Mouse (Mus musculus) spleen, adult 2 months (tissue): ENCODE measurements around the gene Necap2.

Experiments
- CTCF ChIP-seq: fragments of 200-500 bp; IDR thresholded peaks from 2 replicates; pipeline ENCODE4 v1.5.1; 2011; ENCODE audit warnings: mild to moderate bottlenecking, inconsistent platforms; ENCODE audit not compliant: insufficient read depth, insufficient read length, insufficient replicate concordance; ENCODE audit errors: extremely low read depth
- POLR2A ChIP-seq: fragments of 200-500 bp; IDR thresholded peaks from 2 replicates; pipeline ENCODE4 v1.6.1; 2011; ENCODE audit warnings: low read depth, low read length, inconsistent platforms

DNA sequence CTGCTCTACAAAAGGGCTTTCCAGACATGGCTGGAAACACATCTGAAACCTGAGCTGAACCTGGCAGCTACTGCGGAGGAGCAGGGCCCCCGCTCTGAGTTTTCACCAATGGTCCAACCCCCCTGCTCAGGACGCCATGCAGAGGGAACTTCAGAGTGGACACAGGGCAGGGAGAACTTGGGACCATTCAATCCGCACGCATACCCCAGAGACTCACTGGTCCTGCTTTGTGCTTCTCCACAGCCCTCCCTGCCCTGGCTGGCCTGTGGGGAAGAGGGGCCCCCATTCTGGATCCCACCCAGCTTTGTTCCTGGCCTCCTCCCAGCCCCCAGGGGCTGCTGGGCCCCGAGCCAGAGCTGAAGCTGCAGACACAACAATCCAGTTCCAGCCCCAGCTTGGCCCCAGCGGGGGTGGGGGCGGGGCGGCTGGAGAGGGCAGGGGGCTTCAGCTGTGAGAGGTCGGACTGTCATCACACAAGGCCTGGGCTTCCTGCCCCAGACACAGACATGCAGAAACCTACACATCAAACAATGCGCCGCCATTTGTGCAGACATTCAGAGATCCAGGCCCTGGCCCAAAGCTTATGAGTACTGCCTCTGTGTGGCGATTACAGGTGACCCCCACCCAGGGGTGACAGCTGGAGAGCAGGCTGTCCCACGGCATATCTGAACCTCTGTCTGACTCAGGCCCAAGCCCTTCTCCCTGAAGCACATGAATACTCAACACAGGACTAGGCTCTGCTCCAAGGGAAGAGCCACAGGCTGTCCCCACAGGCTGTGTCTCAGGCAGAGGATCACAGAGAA is 57.1 kb downstream of the Necap2 start:
- TF ChIP-seq POLR2A (no peak), CTCF (no peak)
